Mouse (Mus musculus): Measurements from ENCODE around the gene Vars. TPM values are rescaled to one million over a fixed set of nuclear protein-coding genes. Genes with fewer than 3 reads are reported as not detected.
"Not testable (repeated sequence)": the region's sequence is repeated elsewhere in the genome, so short reads cannot be mapped to it uniquely, and the experiment has no call there.

Vars gene
- polyA plus RNA-seq, 1 experiment from 2014 or later, result 63.1 TPM

DNA sequence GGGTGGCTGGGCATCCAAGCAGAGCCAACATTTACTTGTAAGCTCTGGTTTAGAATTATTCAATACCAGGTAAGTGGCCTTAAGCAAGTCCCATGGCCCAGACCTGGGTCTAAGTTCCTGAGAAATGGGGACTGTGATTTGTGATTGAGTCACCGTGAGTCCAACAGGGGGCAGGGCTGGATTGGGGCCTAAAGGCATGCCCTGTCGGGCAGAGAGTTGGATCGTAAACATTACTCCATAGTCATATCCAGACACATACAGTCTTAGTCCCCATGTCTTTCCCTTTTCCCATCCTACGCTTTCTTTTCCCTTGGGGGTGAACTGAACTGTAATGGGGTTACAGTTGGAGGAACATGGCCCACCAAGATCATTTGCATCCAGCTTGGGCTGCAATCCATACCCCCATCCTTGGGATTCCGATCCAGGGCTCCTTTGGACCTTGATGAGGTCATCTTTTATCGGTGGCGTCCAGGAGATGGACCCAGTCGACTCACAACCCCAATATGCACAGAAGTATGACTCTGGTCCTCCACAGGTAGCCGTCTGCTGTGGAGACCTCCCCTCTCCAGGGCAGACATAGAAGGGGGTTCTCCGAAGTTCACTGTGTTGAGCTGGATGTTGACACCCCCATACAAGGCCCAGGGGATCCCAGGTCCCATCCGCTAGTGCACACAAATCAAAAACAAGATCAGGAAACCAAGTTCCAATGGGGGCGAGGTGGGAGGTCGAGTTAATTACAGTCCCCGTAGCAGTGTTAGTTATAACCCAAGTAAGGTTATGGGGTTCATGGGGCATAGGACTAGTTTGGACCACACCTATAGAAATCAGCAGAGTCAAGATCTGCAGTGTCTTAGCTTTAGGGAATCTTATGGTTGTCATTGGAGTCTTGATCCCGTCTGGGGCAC lies 2.0 kb upstream of the Vars start:
- 94% methylated on average over 15 of the region's 15 CpGs for WGBS
- no peaks in the 10 kb centered on the region for H3K36me3 ChIP-seq (replicated peaks)
- no peak overlapping the region for H3K4me2 ChIP-seq

DNA sequence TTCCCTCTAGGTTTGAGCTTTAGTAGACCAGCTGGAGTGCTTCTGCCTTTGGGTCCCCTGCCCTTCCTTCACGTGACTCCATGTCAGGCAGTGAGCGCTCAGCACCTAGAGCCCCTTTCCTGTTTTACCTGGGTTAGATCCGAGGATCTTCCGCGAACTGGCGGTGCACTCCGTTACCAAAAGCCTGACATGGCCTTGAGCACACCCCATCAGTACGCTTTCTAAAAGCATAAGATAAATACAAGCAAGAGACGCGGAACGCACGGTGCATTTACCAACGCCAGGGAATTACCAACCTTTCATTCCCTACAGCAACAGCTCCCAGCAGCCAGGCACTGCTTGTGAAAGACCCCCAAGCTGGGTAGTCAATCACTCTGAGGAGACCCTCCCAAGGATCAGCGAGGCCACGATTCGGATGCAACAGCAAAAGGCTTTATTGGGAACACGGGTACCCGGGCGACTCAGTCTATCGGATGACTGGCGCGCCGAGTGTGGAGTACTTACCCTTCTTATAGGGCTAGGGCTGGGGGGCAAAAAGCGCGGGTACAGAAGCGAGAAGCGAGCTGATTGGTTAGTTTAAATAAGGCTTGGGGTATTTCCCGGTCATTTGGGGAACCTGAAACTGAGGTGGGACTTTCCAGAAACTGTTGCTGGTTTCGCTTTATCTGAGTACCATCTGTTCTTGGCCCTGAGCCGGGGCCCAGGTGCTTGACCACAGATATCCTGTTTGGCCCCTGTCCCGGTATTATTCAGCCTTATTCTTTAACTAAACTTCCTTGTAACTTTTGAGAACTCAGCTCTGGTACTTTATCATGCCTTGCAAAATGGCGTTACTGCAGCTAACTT lies 693 bp upstream of the Vars start:
- not testable (repeated sequence) for H3K36me3 ChIP-seq (replicated peaks); ATAC-seq (replicated peaks); H3K9me3 ChIP-seq; H3K27me3 ChIP-seq (replicated peaks)
- Histone ChIP-seq H3K4me3 (peak overlapping the region; percentile 86), H3K4me1 (peaks cover 29% of the 10 kb centered on the region), H3K4me2 (peak overlapping the region; percentile 94), H3K27ac (peak overlapping the region; percentile 98; the same call in 1 of the 2 replicates), H3K9ac (peak overlapping the region; percentile 84)
- WGBS, result 26% methylated on average over 29 of the region's 32 CpGs

More for the DNA sequence above, 2.0 kb upstream of the Vars start:
- H3K27ac ChIP-seq, result no peak overlapping the region
- H3K9ac ChIP-seq, result no peak overlapping the region
- H3K4me3 ChIP-seq, result no peak overlapping the region
- no peaks in the 10 kb centered on the region for H3K9me3 ChIP-seq
- H3K4me1 ChIP-seq, result peaks cover 29% of the 10 kb centered on the region
- no peaks in the 10 kb centered on the region for H3K27me3 ChIP-seq (replicated peaks)
- no peak for ATAC-seq (replicated peaks)

DNA sequence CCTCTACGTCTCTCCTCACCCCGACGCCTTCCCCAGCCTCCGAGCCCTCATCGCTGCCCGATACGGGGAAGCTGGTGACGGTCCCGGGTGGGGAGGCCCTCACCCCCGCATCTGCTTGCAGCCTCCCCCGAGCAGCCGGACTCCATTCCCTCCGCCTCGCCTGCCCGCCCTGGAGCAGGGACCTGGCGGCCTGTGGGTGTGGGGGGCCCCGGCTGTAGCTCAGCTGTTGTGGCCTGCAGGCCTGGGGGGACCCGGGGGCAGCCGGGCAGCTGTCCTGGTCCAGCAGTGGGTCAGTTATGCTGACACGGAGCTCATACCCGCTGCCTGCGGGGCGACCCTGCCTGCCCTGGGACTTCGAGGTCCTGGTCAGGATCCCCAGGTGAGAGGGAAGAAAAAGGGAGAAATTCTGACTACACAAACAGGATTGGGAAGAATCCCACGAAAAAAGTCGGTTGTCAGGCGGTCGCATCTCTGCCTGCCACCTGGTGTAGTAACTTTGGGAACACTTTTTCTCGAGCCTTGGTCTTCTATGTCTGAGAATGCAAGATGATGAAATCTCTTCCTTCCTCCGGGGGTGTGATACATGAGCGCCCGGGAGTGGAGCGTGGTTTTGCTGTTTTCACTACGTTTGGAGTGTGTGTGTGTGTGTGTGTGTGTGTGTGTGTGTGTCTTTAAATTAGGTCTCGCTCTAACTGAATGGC lies 815 bp downstream of the Vars start:
- no peaks in the 10 kb centered on the region for H3K9me3 ChIP-seq
- H3K4me1 ChIP-seq, result peaks cover 29% of the 10 kb centered on the region
- peak overlapping the region; percentile 86 for H3K4me3 ChIP-seq
- peak; percentile 13; the same call in 1 of the 2 replicates for ATAC-seq (replicated peaks)
- under 1% methylated on average over 35 of the region's 35 CpGs for WGBS
- H3K9ac ChIP-seq, result peak overlapping the region; percentile 84
- H3K27ac ChIP-seq, result peak overlapping the region; percentile 98
- H3K36me3 ChIP-seq (replicated peaks), result peaks cover 10% of the 10 kb centered on the region; the same call in 1 of the 2 replicates
- peak overlapping the region; percentile 94 for H3K4me2 ChIP-seq
- no peaks in the 10 kb centered on the region for H3K27me3 ChIP-seq (replicated peaks)

DNA sequence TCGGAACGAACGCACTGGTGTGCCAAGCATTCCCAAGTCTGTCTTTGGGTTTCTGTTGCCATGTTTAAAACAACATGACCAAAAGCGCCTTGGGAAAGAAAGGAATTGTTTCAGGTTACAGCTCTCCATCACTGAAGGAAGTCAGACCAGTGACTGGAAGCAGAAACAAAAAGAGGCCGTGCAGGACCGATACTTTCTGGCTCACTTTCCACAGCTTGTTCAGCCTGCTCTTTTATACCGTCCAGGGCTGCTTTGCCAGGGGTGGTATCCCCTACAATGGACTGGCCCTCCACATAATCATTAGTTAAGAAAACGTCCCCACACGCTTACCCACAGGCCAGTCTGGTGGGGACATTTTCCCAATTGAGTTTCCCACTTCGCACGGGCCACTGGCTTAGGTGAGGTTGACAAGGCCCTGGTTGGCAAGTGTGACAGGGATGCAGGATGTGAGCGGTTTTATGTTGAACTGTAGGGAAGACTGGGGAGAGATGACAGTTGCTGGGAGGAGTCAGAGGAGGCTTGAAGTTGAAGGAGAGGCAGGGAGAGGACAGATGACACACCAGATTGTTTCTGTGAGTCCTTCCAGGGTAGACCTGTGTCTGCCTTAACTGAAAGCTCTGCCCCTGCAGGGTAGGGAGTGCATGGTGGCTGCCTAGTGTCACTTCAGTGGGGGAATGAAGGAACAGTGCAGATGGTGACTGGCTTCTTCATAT lies 1.5 kb downstream of the Vars start:
- no peaks in the 10 kb centered on the region for H3K9me3 ChIP-seq

DNA sequence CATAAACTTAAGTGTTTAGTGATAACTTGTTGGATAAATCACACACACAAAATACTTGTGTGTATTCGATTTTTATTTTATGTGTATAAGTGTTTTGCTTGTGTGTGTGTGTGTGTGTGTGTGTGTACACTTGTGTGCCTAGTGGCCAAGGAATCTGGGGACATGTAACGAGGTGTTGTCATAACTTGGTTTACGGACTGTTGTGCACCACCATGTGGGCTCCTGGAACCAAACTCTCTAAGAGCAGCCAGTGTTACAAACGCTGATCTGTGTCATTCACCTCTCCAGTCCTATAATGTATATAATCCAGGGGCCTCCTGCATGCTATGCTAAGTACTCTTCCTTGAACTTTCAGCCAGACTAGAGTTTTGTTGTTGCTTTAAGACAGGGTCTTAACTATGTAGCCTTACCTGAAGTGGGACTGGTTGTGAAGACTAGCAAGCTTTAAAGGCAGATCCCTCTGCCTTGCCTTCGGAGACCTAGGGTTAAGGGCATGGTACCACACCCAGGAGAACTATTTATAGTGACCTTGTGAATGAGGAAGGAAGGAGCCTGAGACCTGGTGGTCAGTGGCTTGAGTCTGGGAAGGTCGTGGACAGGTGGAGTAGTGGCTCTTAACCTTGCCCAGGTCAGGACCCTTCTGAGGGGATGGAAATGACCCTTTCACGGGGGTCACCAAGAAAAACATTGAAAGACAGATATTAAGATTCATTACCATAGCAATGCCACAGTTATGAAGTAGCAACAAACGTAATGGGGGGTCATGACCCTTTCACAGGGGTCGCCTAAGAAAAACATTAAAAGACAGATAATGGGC lies 2.4 kb downstream of the Vars start:
- WGBS, result 79% methylated on average over 9 of the region's 9 CpGs
- H3K27ac ChIP-seq, result no peak overlapping the region
- H3K4me1 ChIP-seq, result peaks cover 29% of the 10 kb centered on the region
- no peaks in the 10 kb centered on the region for H3K9me3 ChIP-seq
- H3K27me3 ChIP-seq (replicated peaks), result no peaks in the 10 kb centered on the region
- no peak overlapping the region; the same call in 1 of the 2 replicates for H3K9ac ChIP-seq
- H3K4me3 ChIP-seq, result no peak overlapping the region
- H3K36me3 ChIP-seq (replicated peaks), result peaks cover 10% of the 10 kb centered on the region; the same call in 1 of the 2 replicates
- ATAC-seq (replicated peaks), result no peak
- H3K4me2 ChIP-seq, result no peak overlapping the region

More for the DNA sequence above, 1.5 kb downstream of the Vars start:
- Histone ChIP-seq H3K36me3 (replicated peaks) (peaks cover 10% of the 10 kb centered on the region; the same call in 1 of the 2 replicates), H3K27ac (0 out of 2 replicates have a peak overlapping the region, but pooled peaks have one; percentile 98), H3K4me3 (peak overlapping the region; percentile 86), H3K9ac (peak overlapping the region; percentile 84), H3K4me1 (peaks cover 29% of the 10 kb centered on the region), H3K4me2 (peak overlapping the region; percentile 94), H3K27me3 (replicated peaks) (no peaks in the 10 kb centered on the region)
- WGBS, result 12% methylated on average over 12 of the region's 12 CpGs
- ATAC-seq (replicated peaks), result no peak

DNA sequence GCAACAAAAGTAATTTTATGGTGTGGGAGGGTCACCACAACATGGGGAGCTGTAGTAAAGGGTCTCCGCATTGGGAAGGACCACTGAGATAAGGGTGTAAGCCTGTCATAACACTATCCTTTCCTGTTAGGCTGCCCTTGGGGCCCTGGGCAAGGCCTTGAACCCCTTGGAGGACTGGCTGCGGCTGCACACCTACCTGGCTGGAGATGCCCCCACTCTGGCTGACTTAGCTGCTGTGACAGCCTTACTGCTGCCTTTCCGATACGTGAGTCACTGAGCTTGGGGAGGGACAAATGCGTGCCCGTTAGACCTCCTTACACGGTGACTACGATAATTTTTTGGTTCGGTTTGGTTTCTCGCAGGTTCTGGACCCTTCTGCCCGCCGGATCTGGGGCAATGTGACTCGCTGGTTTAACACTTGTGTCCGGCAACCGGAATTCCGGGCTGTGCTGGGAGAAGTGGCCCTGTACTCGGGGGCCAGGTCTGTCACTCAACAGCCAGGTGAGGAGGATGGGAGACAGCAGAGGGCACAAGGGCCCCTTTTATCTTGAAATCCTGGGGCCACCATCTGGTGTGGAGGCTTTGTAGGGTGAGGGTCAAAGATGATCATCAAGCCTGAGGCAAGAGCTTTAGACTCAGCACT lies 3.4 kb downstream of the Vars start:
- Histone ChIP-seq H3K9me3 (no peaks in the 10 kb centered on the region), H3K4me3 (no peak overlapping the region), H3K36me3 (replicated peaks) (peaks cover 14% of the 10 kb centered on the region; the same call in 1 of the 2 replicates), H3K27ac (no peak overlapping the region), H3K4me2 (no peak overlapping the region), H3K4me1 (peaks cover 29% of the 10 kb centered on the region), H3K9ac (no peak overlapping the region), H3K27me3 (replicated peaks) (no peaks in the 10 kb centered on the region)
- ATAC-seq (replicated peaks), result no peak
- 96% methylated on average over 17 of the region's 17 CpGs for WGBS

DNA sequence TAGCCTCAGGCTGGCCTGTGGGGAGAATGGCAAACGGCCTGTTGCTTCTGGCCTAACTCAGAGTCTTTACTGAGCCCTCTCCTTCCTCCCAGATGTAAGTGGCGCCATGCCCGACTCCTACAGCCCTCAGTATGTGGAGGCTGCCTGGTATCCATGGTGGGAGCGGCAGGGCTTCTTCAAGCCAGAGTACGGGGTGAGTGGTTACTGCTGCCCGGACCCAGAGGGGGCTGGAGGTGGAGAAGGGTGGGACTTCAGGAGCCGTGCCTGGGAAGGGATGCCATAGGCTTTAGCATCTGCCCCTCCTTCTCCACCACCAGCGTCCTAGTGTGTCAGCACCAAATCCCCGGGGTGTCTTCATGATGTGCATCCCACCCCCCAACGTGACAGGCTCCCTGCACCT lies 4.4 kb downstream of the Vars start:
- ATAC-seq (replicated peaks), result no peak
- WGBS, result 93% methylated on average over 10 of the region's 10 CpGs

DNA sequence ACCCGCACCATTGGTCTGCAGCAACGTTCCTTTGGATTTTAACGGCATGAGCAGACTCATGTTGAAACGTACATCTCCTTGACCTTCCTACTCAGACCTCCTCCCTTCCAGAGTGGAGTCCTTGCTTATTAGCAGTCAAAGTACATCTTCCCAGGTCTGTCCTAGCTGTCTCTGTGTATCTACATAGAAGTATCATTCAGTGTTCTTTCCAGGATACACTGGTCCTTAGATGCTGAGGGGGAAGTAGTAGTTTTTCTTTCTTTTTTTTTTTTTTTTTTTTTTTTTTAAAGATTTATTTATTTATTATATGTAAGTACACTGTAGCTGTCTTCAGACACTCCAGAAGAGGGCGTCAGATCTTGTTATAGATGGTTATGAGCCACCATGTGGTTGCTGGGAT lies 5.1 kb downstream of the Vars start:
- not testable (repeated sequence) for H3K9me3 ChIP-seq; H3K27ac ChIP-seq; H3K27me3 ChIP-seq (replicated peaks); H3K9ac ChIP-seq; ATAC-seq (replicated peaks); H3K4me3 ChIP-seq; H3K4me2 ChIP-seq
- Histone ChIP-seq H3K4me1 (peaks cover 22% of the 10 kb centered on the region), H3K36me3 (replicated peaks) (peaks cover 23% of the 10 kb centered on the region)
- WGBS, result 98% methylated on average over 4 of the region's 5 CpGs

More for the DNA sequence above, 4.4 kb downstream of the Vars start:
- H3K9ac ChIP-seq, result no peak overlapping the region
- no peak overlapping the region for H3K27ac ChIP-seq
- no peaks in the 10 kb centered on the region for H3K9me3 ChIP-seq
- peaks cover 23% of the 10 kb centered on the region for H3K4me1 ChIP-seq
- no peak overlapping the region for H3K4me2 ChIP-seq
- no peaks in the 10 kb centered on the region for H3K27me3 ChIP-seq (replicated peaks)
- peaks cover 15% of the 10 kb centered on the region; the same call in 1 of the 2 replicates for H3K36me3 ChIP-seq (replicated peaks)
- no peak overlapping the region for H3K4me3 ChIP-seq

DNA sequence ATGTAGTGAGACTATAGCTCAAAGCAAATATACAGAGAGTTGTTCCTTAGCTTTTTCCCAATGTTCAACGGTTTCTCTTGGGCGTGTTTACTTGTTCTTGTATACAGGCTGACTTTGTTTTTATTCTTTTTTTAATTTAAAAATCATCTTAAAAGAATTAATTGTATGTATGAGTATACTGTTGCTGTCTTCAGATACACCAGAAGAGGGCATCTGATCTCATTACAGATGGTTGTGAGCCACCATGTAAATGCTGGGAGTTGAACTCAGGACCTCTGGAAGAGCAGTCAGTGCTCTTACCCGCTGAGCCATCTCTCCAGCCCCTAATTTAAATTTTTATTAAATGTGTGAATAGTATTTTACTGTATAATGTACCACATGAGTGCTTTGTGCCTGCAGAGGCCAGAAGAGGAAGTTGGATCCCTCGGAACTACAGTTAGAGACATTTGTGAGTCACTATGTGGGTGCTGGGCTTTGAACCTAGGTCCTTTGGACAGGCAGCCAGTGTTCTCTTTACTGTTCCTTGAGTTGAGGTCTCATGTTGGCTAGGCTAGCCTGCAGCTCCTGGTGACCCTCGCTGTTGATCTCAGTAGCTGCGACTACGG lies 6.7 kb downstream of the Vars start:
- no peak for ATAC-seq (replicated peaks)
- Histone ChIP-seq H3K4me1 (peaks cover 11% of the 10 kb centered on the region), H3K27ac (no peak overlapping the region), H3K4me2 (no peak overlapping the region), H3K36me3 (replicated peaks) (peaks cover 38% of the 10 kb centered on the region), H3K27me3 (replicated peaks) (no peaks in the 10 kb centered on the region), H3K9me3 (no peaks in the 10 kb centered on the region), H3K4me3 (no peak overlapping the region), H3K9ac (no peak overlapping the region)
- 97% methylated on average over 7 of the region's 7 CpGs for WGBS

DNA sequence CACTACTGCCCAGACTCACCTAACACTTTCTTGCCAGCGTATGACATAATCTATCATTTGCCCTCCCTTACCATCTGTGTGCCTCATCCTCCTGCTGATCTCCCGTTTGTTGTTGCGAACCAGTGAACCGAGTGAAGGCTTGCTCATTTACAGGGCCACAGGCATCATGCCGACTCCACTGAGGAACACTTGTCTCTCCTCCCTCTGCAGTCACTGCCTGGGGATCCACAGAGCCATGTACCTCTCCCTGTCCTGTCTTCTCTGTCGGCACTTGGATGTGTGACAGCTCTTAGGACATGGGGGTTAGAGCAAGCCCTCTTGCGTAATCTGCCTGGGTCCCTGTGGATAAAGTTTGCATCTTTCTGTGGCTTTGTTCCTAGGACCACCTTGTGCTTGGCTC lies 8.8 kb downstream of the Vars start:
- H3K36me3 ChIP-seq (replicated peaks), result peaks cover 57% of the 10 kb centered on the region
- H3K27ac ChIP-seq, result no peak overlapping the region
- ATAC-seq (replicated peaks), result no peak
- no peaks in the 10 kb centered on the region for H3K9me3 ChIP-seq
- no peaks in the 10 kb centered on the region for H3K27me3 ChIP-seq (replicated peaks)
- no peak overlapping the region for H3K9ac ChIP-seq
- H3K4me2 ChIP-seq, result no peak overlapping the region
- no peak overlapping the region for H3K4me3 ChIP-seq
- 88% methylated on average over 7 of the region's 7 CpGs for WGBS
- no peaks in the 10 kb centered on the region for H3K4me1 ChIP-seq
